Mouse (Mus musculus) adipocyte (in vitro differentiated cells): ENCODE data around the gene Uba6.

Source experiments
- DNase-seq: peaks from one replicate; pipeline ENCODE4 v3.0.0-alpha.2; 2016; ENCODE audit warnings: low spot score

The Uba6 gene

DNA sequence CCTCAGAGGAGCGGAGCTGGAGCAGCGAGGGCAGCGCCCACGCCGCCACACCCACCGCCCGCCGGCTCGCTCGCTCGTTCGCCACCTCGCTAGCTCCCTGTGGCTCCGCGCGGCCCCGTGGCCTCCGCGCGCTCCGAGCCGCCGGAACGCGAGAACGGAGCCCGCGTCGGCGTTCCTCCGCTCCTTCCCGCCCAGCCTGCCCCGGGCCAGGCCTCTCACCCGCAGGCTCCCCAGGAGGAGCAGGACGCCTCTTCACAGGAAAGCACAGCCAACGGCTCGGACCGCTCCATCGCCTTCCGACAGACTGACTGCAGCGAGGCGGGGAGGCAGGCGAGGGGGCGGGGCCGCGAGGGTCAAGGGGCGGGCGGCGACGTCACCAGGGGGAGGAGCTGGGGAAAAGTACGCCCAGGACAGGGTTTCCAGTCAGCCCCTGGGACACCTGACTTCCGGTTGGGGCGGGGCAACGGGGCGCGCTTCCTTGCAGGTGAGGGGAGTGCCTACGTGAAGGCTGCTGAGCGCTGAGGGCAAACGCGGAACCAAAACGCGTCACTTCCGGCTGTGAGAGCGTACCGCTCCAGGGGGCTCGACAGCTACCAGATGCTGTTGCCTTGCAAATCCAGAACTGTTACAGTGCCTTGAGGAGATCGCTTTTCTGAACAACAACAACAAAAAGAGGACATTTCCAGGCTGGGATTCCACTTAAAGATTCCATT is at the start of gene Uba6:
Gene Uba6 (minus strand): TSS at position 355 of the 713 bp plus-strand sequence.
- peak; percentile 99 for DNase-seq

DNA sequence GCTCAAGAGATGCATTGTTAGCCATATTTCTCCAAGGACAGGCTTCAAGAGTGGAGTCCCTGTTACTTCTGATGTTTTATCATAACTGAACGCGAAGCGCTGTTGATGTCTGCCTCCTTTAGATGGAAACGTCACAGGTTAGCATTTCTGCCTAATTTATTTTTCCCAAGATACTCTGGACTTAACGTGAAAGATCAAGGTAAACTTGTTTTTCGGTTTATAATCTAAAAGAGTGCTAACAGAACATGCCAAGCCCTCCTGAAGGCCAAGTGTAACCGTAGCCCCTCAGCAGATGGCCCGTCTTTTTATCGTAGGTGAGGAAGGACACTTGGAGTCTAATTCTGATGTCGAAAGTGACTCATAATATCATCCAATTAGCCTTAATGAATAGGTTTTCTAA is 25.2 kb upstream of the Uba6 start, which contains the start of gene Gnrhr:
Gene Gnrhr (minus strand): TSS at position 101 of the 400 bp plus-strand sequence.
- no peak for DNase-seq

DNA sequence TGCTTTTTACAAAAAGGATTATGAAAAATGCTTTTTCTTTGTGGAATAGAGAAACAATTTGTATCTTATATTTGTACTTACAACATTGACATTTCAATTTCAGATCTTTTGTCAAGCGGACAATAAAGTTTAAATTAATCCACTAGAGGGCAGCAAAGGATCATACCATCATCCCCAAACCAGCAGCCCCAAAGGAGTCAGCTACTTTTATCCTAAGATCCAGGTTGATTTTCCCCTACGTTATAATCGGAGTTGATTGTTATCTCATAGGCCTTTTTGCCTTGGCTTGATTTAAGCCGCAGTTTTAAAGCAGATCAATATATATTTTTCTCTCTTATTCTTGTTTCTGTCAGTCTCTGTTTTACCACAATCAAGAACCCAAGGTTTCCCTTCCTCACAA is 18.8 kb upstream of the Uba6 start:
- peak; percentile 77 for DNase-seq

DNA sequence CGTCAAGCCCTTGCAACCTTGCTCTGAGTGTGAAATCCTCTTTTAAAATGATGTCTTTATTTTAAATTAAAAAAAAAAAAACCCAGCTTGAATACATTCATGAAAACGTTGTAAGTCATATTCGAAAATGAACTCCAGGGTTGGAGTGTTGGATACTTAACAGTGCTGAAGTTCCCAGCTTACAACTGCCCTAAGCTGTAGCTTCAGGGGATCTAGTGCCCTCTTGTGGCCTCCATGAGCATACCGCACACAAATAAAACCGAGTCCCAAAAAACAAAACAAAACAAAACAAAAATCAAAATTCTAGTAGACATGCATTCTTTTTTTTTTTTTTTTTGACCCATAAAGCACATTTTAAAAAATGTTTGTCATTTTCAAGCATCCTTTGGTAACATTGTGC is 18.2 kb upstream of the Uba6 start:
- peak; percentile 84 for DNase-seq

DNA sequence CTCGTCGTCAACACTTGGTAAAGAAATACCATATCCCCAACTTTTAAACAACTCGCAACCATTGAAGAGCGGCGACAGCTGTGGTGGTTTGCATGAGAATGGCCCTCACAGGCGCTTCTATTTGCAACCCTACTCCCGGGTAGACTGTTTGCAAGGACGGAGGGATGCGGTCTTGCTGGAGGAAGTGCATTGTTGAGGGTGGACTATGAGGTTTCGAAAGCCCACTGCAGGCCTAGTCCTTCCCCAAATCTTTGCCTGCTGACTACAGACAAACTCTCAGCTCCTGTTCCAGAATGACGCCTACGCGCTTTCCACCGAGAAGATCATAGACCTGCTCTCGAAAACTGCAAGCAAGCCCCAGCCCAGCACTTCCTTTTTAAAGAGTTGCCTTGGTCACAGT is 17.7 kb upstream of the Uba6 start:
- no peak for DNase-seq

DNA sequence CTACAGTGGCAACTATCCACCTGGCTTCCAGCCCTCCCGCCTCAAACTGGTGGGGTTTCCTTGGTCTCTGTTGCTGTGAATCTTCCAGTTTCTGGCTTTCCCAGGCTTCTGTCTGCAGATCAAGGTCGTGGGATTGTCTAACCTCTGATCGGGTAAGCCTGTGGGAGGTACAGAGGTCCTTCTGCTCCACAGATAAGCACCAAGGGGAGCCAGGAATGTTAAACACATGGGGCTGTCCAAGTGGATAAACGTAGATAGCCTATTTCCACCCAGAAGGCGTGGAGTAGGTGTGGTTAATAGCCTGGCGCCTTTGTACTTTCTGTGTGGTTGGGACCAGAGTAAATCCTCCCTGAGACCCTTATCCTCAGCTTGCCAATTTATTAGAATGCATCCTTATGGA is 14.8 kb upstream of the Uba6 start:
- no peak for DNase-seq

DNA sequence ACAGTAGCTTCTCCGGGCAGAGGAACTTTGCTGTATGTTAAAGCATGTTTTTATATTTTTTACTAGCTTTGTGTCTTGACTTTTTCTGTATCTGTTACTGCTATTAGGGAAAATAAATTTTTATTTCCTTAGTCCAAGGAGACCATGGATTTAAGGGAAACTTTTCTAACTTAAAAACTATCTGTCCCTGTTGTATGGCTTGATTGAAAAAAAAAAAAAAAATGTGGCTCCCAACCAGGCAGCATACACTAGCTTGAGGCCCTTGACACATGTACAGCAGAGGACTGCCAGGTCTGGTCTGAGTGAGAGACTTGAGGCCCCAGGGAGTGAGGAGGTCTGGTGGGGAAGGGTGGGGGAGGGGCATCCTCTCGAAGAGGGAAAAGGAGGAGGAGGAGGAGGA is 1.2 kb upstream of the Uba6 start:
- DNase-seq: no peak

DNA sequence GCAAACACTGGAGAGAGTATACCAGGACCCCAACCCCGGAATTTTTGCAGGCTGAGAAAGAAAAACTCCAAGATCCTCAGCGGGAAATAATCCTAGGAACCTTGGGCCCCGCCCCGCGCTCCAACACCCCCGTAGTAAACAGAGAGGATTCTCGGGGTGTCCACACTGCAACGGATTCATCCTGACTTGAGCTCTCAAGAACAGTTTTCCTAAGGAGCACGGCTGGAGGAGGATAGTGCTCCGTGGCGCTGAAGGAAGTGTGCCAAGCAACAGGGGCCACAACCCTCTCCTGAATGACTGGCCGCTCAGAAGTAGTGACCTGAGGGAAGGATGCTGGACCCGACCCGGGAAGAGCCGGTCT is 535 bp downstream of the Uba6 start:
- DNase-seq: no peak

DNA sequence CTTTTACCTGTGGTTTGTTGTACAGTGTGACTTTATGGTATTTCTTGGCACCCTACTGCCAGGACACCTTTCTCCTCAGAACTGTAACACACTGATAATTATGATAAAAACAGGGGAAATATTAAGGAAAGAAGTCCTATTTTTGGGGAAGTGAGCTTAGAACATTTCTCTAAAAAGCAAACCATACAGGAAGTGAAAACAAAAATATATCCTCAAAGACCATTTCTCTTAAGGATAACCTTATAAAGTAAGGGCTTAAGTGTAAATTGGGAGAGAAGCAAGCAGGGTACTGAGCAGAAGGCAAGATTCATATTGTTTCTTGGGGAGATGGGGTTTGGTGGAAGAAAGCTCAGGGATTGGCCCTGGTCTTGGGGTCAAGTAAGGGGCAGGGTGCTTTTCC is 42.8 kb downstream of the Uba6 start:
- no peak for DNase-seq

DNA sequence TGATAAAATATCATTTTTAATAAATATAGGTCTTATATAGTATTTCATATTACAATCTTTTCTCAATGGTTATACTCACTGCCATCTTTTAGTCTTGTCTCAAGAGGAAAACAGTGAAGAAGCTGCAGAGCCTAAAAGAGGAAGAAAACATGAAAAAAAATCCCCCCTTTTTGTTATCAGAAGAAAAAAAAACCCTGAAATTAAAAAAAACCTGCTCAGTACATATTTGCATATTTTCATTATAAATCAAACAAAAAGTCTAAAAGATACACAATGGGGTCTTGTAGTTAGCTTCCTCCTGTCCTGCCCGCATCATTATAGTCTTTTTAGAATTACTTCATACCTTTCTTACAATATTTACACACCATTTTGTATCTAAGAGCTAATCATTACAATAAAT is 43.9 kb downstream of the Uba6 start:
- no peak for DNase-seq

DNA sequence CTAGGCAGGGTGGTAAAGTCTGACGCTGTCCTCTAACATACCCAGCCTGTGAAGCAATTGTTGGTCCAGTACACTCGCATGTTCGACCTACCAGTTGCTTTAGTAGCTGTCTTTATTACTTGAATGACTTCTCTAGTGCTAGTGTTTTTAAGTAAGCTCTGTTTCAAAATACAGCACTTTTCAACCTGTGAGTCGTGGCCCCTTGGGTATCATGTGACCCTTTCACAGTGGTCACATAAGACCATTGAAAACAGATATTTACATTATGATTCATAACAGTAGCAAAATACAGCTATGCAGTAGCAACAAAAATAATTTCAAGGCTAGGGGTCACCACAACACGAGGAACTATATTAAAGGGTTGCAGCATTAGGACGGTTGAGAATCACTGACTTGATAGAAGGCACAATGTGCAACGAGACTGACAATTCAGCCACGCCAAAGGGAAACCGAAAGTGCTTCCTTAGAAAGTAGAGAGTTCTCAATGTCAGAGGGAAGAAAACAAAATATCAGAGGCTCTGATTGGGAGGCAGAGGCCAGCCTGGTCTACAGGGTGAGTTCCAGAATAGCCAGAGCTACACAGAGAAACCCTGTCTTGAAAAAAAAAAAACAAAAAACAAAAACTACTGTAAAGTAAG is 54.0 kb downstream of the Uba6 start:
- DNase-seq: peak; percentile 21

DNA sequence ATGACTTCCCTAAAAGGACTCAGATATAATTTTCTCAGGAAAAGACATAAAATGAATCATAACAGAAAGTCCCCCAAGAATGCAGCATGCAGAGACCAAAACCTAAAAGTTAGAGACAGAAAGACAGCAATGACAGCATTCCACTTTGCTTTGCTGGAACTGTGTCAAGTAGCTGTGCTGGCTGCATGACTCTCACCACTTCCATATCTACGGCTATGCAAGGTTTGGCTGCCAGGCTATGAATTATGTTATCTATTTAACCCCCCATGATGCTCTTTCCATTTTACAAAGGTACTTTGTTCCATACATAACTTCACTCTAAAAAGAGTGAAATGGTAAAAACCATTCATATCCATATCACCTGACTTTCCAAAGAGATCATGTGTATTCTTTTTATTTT is 58.6 kb downstream of the Uba6 start:
- no peak for DNase-seq

DNA sequence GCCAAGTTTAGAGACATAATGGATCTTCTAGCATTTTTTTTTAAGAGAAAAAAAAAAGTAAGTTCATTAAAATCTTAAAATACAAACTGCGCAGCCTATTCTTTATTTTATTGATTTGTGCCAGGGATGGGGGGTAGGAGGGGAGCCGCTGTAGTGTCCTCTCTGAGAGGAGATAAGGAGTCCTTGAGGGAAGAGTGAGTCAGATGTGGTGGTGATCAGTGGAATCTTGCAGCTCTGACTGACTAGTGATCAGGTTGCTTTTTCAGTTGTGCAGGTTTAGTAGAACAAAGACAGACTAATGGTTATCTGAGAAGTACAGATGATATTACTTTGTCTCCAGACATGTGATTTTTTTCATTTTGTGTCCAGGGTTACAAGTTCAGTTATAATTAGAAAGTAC is 59.6 kb downstream of the Uba6 start:
- no peak for DNase-seq

DNA sequence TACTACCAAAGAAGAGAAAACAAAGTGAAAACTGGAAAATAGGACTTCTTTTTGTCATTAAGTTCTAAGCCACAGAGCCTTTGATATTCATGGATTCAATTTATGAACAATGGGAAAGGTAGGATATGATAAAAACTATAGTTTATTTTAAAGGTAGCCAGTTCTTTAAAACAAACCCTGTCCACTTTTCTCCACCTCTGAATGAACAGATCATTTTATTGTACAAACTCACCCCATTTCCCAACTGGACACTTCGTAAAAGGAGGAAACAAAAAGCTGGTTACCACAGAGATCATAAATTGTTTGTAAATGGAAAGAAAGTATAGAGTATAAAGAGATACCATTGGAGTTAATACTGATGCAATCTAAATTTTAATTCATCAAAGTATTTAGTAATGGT is 61.5 kb downstream of the Uba6 start:
- DNase-seq: no peak

DNA sequence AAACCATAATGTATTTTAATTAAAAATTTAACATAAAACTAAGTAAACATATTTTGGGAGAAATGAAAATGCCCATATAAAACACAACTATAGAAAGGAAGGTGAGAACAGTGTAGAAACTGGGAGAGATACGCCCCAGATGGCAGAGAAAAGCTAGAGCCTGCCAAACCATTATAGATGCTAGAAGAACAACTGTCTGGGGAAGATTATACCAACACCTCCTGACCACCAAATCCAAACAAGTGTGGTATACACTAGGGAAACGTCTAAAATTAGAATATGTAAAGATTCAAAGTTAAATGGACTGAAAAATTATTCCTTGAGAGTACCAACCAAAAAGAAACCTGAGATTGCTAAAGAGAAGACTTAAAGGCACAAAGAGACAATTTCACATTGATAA is 66.0 kb downstream of the Uba6 start:
- no peak for DNase-seq

DNA sequence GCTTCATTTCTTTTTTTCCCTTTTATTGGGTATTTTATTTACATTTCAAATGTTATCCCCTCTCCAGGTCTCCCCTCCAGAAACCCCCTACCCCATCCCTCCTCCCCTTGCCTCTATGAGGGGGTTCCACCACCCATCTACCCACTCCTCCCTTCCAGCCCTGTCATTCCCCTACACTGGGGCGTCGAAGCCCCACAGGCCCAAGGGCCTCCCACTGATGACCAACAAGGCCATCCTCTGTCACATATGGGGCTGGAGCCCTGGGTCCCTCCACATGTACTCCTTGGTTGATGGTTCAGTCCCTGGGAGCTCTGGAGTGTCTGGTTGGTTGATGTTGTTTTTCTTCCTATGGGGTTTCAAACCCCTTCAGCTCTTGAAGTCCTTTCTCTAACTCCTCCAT is 70.4 kb downstream of the Uba6 start:
- no peak for DNase-seq

DNA sequence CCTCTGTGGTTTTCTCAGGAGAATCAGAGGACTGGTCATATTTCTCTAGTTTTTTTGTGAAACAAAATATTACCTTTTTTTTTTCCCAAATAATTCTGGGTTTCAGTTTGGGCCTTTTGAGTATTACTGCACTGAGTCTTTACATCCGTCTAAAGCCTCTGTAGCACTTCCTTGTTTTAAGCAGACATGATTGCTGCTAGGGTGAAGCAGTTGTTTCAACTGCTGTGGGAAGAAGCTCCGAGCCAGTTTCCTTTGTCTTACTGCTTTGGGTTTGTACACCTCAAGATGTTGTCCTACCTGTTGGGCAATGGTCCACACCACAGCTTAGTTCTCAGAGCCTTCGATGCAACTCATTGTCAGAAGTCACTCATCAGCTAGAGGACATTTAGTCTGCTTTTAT is 72.0 kb downstream of the Uba6 start:
- DNase-seq: no peak

DNA sequence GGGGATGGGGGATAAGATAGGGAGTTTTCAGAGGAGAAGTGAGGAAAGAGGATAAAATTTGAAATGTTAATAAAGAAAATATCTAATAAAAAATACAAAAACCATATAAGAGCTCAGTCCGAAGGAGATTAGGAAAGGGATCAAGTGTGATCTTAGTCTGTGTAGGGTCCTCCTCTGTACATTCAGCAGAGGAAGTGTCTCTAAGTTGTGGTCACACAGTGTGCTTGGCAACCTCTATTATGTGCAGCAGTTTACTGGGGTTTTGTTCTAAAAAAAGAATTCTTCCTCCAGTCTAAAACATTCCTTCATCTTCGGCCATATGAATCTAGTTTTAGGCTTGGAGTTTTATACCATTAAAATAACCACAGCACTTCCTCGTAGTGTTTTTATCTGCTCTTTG is 73.6 kb downstream of the Uba6 start:
- DNase-seq: no peak

DNA sequence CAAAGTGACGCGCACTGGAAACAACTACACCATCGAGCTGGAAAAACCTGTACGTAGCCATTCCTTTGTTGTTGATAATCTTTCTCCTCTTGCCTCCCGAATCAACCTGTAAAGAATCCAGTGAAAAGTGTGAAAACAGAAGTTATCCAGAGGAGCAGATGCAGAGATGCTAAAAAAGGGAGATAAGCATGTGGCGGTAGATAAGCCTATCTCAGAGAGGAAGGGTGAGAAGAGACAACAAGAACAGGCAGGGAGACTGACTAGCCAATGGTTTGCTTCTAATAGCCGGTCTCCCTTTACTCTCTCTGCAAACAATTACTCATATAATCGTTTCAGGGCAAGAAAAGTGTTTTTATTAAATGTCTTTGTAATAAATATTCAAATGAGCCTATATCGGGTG is 77.8 kb downstream of the Uba6 start:
- no peak for DNase-seq

DNA sequence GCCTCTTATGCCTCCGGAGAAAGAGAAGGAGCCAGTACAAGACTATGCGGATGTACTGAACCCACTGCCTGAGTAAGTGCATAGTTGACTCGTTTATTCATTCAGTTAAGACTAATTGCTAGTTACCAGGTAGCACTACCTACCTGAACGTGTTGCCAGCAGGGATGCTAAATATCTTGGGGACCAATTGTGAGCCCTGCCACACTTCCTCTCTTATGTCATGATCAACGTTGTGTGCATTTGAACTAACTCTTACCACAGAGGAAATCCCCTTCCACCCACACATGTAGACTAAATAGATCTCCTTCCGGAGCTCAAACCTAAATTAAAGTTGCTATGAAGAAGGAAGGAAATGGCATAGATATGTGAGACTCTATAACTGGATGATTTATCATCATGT is 85.9 kb downstream of the Uba6 start:
- no peak for DNase-seq

DNA sequence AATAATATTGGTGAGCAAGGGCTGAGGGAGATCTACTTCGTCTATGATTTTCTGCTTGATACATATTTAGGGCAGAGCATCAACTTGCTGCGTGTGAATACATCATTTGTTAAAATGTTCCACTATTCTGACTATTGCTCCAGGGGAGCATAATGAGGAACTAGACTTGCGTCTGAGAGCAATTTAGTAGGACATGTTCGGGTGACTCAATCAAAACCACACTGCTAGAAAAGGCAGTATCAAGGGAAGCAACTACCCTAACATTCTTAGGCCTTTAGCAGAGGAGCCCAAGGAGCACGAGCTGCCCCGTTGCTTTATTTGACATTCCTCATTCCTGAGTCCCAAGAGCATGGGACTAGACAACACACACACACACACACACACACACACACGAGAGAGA is 87.6 kb downstream of the Uba6 start:
- no peak for DNase-seq

DNA sequence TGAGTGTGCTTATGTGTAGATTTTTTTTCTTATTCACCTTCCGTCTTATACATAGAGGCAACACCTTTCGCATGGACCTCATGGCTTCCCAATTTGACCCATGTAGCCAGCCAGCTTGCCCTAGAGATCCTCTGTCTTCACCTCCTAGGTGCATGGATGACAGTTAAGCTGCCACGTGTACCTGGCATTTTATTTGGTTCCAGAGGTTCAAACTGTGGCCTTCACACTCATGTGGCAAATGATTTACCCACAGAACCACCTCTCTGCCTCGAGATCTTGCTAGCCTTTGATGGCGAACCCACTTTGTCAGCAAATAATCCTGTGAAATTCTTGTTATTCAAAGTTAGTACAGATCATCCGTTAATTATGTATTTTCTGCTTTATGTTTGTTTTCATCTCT is 88.6 kb downstream of the Uba6 start:
- no peak for DNase-seq

DNA sequence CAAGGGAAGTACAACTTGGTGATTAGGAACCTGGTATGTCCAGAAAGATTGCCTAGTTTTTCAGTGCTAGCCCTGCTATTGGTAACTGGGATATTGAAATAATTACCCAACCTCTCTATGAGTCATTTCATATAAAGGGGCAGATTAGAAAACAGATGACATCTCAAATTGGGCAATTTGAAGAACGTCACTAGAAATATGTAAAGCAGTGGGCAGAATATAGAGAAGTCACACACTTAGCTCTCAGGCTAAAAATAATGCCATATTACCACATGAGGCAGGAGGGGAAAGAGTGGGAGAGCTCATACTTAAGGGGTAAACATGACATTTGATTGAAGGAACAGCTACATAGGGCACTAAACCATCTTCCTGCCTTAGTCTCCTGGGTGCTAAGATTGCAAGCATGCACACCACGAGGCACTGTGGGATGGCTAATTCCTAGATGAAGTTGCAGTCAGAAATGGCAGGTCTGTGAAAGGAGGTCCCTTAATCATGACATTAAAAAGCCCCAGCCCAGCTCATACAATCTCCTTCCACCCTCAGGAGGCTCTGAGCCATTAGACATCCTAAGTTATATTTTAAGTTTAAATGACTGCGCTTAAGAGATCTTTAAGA is 93.8 kb downstream of the Uba6 start:
- DNase-seq: no peak
